Mouse (Mus musculus): ENCODE results near the gene Slc9a5.

The Slc9a5 gene

GRCm38 (mm10) chr8:105326141-105326672, 22.4 kb upstream of the Slc9a5 start, which contains the start of the genes Lrrc29 and Tmem208:
Lrrc29 (minus strand) TSS chr8:105326278.
Tmem208 (plus strand) TSS chr8:105326354.
- peak; percentile 86 for DNase-seq (ENCODE audit: low read depth, low spot score)

- DNase-seq (ENCODE audit: low read depth, low spot score), result no peak
These were observed 21.7 kb upstream of the Slc9a5 start for GRCm38 (mm10) chr8:105326968-105327367.

GRCm38 (mm10) chr8:105330325-105330724, 18.3 kb upstream of the Slc9a5 start:
- no peak for DNase-seq (ENCODE audit: low read depth, low spot score)

- no peak for DNase-seq (ENCODE audit: low read depth, low spot score)
These were observed 17.2 kb upstream of the Slc9a5 start for GRCm38 (mm10) chr8:105331469-105331868.

- no peak for DNase-seq (ENCODE audit: low read depth, low spot score)
These were observed 16.7 kb upstream of the Slc9a5 start for GRCm38 (mm10) chr8:105331931-105332330.

GRCm38 (mm10) chr8:105332523-105332922, 16.1 kb upstream of the Slc9a5 start:
- no peak for DNase-seq (ENCODE audit: low read depth, low spot score)

- DNase-seq (ENCODE audit: low read depth, low spot score), result no peak
These were observed 12.1 kb upstream of the Slc9a5 start for GRCm38 (mm10) chr8:105336373-105337130.

- no peak for DNase-seq (ENCODE audit: low read depth, low spot score)
These were observed 9.7 kb upstream of the Slc9a5 start for GRCm38 (mm10) chr8:105338992-105339391.

GRCm38 (mm10) chr8:105339886-105340635, 8.6 kb upstream of the Slc9a5 start:
- no peak for DNase-seq (ENCODE audit: low read depth, low spot score)

- DNase-seq (ENCODE audit: low read depth, low spot score), result no peak
These were observed 7.2 kb upstream of the Slc9a5 start for GRCm38 (mm10) chr8:105341399-105341798.

- no peak for DNase-seq (ENCODE audit: low read depth, low spot score)
These were observed 5.9 kb upstream of the Slc9a5 start for GRCm38 (mm10) chr8:105342768-105343167.

- no peak for DNase-seq (ENCODE audit: low read depth, low spot score)
These were observed 4.7 kb upstream of the Slc9a5 start for GRCm38 (mm10) chr8:105343791-105344574.

GRCm38 (mm10) chr8:105345061-105345975, 3.3 kb upstream of the Slc9a5 start:
- DNase-seq (ENCODE audit: low read depth, low spot score), result no peak

- DNase-seq (ENCODE audit: low read depth, low spot score), result no peak
These were observed 1.8 kb upstream of the Slc9a5 start for GRCm38 (mm10) chr8:105346611-105347427.

- DNase-seq (ENCODE audit: low read depth, low spot score), result peak; percentile 79
These were observed 1.0 kb upstream of the Slc9a5 start, which contains the start of gene Fhod1 for GRCm38 (mm10) chr8:105347428-105348221. Fhod1 (minus strand) TSS chr8:105347953.

GRCm38 (mm10) chr8:105349096-105349771, 591 bp downstream of the Slc9a5 start:
- DNase-seq (ENCODE audit: low read depth, low spot score), result no peak

- DNase-seq (ENCODE audit: low read depth, low spot score), result no peak
These were observed 1.5 kb downstream of the Slc9a5 start for GRCm38 (mm10) chr8:105350186-105350585.

GRCm38 (mm10) chr8:105353583-105354135, 5.0 kb downstream of the Slc9a5 start:
- DNase-seq (ENCODE audit: low read depth, low spot score), result no peak

Data from brain, embryonic 18.5 days (tissue).